Mouse (Mus musculus) neural tube, embryonic 11.5 days (tissue): ENCODE data around the gene Nr2c2ap. TPM values are rescaled to one million over a fixed set of nuclear protein-coding genes. Genes with fewer than 3 reads are reported as not detected.
A peak's percentile ranks its signal among the peaks of the same experiment; 100 is the strongest.

Source experiments
- ATAC-seq: fragments of 200-750 bp; cut with Nextera tagmentation; 2 replicates; pipeline ENCODE4 v1.8.0; 2017; ENCODE audit warnings: moderate number of reproducible peaks, mild to moderate bottlenecking, moderate TSS enrichment, moderate library complexity; ENCODE audit not compliant: insufficient read depth, low FRiP score, low TSS enrichment
- DNase-seq: peaks from one replicate; pipeline ENCODE4 v3.0.0-alpha.2; 2015; ENCODE audit warnings: low spot score
- H3K27ac ChIP-seq: fragments of 300-500 bp; sonication (generic); 2 replicates; pipeline ENCODE4 v1.5.1; 2014; ENCODE audit warnings: low read depth, mild to moderate bottlenecking, low read length
- H3K27me3 ChIP-seq: fragments of 300-500 bp; sonication (generic); 2 replicates; pipeline ENCODE4 v1.6.1; 2014; ENCODE audit warnings: mild to moderate bottlenecking, low read length, mixed read lengths; ENCODE audit not compliant: control insufficient read depth, insufficient read depth
- H3K36me3 ChIP-seq: fragments of 300-500 bp; sonication (generic); 2 replicates; pipeline ENCODE4 v1.6.1; 2014; ENCODE audit warnings: mild to moderate bottlenecking, low read length, moderate library complexity, mixed read lengths; ENCODE audit not compliant: control insufficient read depth, insufficient read depth
- H3K4me1 ChIP-seq: fragments of 300-500 bp; sonication (generic); 2 replicates; pipeline ENCODE4 v1.6.1; 2014; ENCODE audit warnings: low read length, mixed read lengths; ENCODE audit not compliant: control insufficient read depth, insufficient read depth
- H3K4me2 ChIP-seq: fragments of 300-500 bp; sonication (generic); 2 replicates; pipeline ENCODE4 v1.6.1; 2014; ENCODE audit warnings: low read depth, mild to moderate bottlenecking, moderate library complexity
- H3K4me3 ChIP-seq: fragments of 300-500 bp; sonication (generic); 2 replicates; pipeline ENCODE4 v1.5.1; 2014; ENCODE audit warnings: low read depth, low read length
- H3K9ac ChIP-seq: fragments of 300-500 bp; sonication (generic); 2 replicates; pipeline ENCODE4 v1.6.1; 2014; ENCODE audit warnings: mild to moderate bottlenecking, low read length
- H3K9me3 ChIP-seq: fragments of 300-500 bp; sonication (generic); 2 replicates; pipeline ENCODE4 v1.6.1; 2016; ENCODE audit warnings: low read length; ENCODE audit not compliant: control insufficient read depth
- WGBS: fragments of 180-500 bp; shearing (Covaris S2); extraction: QIAGEN DNeasy Blood & Tissue Kit; methylation state at CpG from one replicate; pipeline ENCODE4 v1.1.7; 2014; 5-methylcytosine and 5-hydroxymethylcytosine counted together
- polyA plus RNA-seq: library from polyadenylated mRNA; unstranded; fragments of >200 nt; fragmentation: Nextera tagmentation; extraction: Ambion mirVana; gene quantifications from 2 replicates; pipeline ENCODE4 v1.2.1, GENCODE M21; 2014

The Nr2c2ap gene
- polyA plus RNA-seq, 1 experiment from 2014 or later: 18.9 TPM

DNA sequence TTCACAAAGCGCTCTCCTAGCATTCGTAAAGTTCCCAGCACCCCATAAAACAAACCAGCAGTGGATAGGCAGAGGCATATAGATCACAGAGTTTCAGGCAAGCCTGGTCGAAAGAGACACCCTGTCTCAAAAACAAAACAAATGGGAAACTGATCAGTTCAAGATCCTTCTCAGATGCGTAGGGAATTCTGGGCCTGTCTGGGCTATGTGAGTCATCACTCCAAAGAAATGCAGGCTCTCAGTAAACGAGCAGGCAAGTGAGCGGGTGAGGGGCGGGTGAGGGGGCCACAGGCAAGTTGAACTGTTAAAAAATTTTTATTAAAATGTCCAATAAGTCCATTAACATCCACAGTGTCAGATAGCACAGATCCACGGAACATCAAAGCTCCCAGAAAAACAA, 38.3 kb upstream of the Nr2c2ap start:
- Histone ChIP-seq H3K27ac (no peak overlapping the region), H3K9me3 (no peaks in the 10 kb centered on the region), H3K4me3 (no peak overlapping the region), H3K4me1 (peaks cover 7% of the 10 kb centered on the region), H3K27me3 (peaks cover 18% of the 10 kb centered on the region), H3K4me2 (no peak overlapping the region), H3K9ac (no peak overlapping the region), H3K36me3 (peaks cover 7% of the 10 kb centered on the region)
- WGBS: 63% methylated on average over 8 of the region's 8 CpGs
- ATAC-seq (no peak), DNase-seq (no peak)

DNA sequence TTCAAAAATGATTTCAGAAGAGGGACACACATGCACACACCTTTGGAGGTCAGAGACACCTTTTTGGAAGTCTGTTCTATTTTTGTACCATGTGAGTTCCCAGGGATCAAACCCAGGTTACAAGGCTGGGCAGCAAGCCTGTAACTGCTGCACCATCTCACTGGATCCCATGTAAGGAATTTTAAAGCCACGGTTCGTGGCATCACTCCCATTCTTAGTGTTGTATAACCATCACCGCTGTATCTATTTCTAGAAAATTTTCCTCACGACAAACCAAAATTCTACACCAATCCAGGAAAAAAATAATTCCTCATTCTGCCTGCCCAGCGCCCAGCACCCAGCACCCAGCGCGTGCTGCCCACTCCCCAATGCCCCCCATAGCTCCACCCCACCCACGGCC, 31.9 kb upstream of the Nr2c2ap start:
- 74% methylated on average over 8 of the region's 8 CpGs for WGBS
- H3K27me3 ChIP-seq: no peaks in the 10 kb centered on the region
- no peaks in the 10 kb centered on the region for H3K9me3 ChIP-seq
- DNase-seq (no peak), ATAC-seq (no peak)
- no peak overlapping the region for H3K27ac ChIP-seq
- peaks cover 12% of the 10 kb centered on the region for H3K36me3 ChIP-seq
- H3K4me3 ChIP-seq: no peak overlapping the region
- H3K4me1 ChIP-seq: no peaks in the 10 kb centered on the region
- H3K4me2 ChIP-seq: no peak overlapping the region
- H3K9ac ChIP-seq: no peak overlapping the region

DNA sequence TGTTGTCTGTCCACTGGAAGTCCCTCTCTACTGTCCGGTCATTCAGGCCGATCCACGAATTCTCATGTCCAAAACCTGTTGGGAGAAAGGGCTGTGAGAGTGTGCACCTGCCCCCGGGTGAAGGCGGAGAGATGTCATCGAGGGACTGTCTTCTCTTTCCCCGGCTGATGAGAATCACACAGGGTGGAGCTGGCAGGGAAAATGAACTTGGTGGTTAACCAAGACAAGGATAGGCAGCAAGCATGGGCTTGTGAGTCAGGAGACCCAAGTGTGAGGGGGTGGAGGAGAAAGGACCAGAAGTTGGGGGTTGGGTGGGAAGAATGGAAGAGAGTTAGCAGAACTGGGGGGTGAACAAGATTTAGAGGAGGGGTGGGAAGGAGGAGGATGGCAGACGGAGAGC, 30.9 kb upstream of the Nr2c2ap start:
- Histone ChIP-seq H3K27me3 (no peaks in the 10 kb centered on the region), H3K27ac (no peak overlapping the region), H3K4me2 (no peak overlapping the region), H3K9ac (no peak overlapping the region), H3K4me3 (no peak overlapping the region), H3K9me3 (no peaks in the 10 kb centered on the region), H3K36me3 (peaks cover 12% of the 10 kb centered on the region), H3K4me1 (no peaks in the 10 kb centered on the region)
- no peak for DNase-seq
- no peak for ATAC-seq
- WGBS: 85% methylated on average over 8 of the region's 8 CpGs

DNA sequence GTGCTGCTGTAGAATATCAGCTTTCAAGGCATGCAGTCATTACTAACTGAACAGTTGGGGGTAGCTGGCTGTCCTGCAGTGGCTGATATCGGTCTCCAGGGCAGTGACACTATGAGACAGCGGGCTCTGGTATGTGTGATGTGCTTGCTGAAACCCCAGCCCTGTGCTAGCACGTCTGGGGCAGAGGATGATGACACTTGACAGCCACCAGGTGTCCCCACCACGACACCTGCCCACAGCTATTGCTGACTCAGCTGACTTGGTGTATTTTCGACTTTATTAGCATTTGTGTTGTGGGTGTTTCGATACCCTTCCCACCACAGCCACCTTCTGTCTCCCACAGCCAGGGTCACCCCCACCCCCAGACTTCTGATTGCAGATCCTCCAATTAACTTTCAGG, 26.6 kb upstream of the Nr2c2ap start:
- DNase-seq (no peak), ATAC-seq (0 out of 2 replicates have a peak, but pooled peaks have one; percentile 52)
- Histone ChIP-seq H3K27ac (no peak overlapping the region), H3K36me3 (peaks cover 2% of the 10 kb centered on the region; the same call in 1 of the 2 replicates), H3K4me2 (no peak overlapping the region), H3K9ac (no peak overlapping the region), H3K9me3 (no peaks in the 10 kb centered on the region), H3K4me3 (no peak overlapping the region), H3K4me1 (no peaks in the 10 kb centered on the region), H3K27me3 (peaks cover 2% of the 10 kb centered on the region; the same call in 1 of the 2 replicates)
- 23% methylated on average over 6 of the region's 6 CpGs for WGBS

DNA sequence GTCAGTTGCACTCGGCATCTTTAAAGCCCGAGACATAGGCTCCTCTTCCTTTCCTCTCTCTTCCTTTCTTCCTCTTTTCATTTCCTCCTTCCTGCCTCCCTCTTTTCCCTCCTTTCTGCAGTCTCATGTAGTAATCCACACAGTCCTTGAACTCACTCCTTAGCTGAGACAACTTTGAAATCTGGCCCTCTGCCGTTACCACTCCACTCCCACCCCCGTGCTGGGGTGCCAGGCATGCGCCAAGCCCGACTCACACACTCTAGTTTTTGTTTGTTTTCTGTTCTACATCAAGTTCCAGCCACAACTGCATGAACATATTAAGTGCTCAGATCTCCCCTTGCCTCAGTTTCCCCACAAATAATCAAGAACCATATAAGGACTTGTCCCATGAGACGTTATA, 26.2 kb upstream of the Nr2c2ap start:
- Histone ChIP-seq H3K36me3 (peaks cover 2% of the 10 kb centered on the region; the same call in 1 of the 2 replicates), H3K27ac (no peak overlapping the region), H3K9me3 (no peaks in the 10 kb centered on the region), H3K4me2 (no peak overlapping the region), H3K9ac (no peak overlapping the region), H3K27me3 (peaks cover 5% of the 10 kb centered on the region; the same call in 1 of the 2 replicates), H3K4me3 (no peak overlapping the region), H3K4me1 (no peaks in the 10 kb centered on the region)
- no peak for DNase-seq
- ATAC-seq: no peak
- 83% methylated on average over 7 of the region's 7 CpGs for WGBS

DNA sequence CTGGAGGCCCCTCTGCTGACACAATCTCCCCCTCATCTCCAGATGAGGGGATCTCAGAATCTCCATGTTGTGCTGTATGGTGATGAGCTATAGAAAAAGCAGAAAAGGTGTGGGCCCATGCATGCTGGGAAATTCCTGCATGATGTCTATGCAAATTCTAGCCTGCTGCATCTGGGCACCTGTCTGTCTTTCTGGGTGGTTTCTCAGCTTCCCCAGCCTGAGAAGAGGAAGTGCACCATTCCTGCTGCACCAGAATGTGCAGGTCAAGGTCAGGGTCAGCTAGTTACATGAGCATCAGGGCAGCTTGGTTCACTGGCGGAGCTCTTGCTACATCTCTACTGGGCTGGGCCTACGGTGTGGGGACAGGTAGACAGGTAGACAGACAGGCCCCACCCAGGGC, 20.7 kb upstream of the Nr2c2ap start:
- WGBS: 82% methylated on average over 2 of the region's 2 CpGs
- ATAC-seq (no peak), DNase-seq (no peak)
- peaks cover 59% of the 10 kb centered on the region for H3K27me3 ChIP-seq
- H3K9me3 ChIP-seq: no peaks in the 10 kb centered on the region
- no peak overlapping the region for H3K4me3 ChIP-seq
- no peak overlapping the region for H3K9ac ChIP-seq
- H3K36me3 ChIP-seq: peaks cover 4% of the 10 kb centered on the region; the same call in 1 of the 2 replicates
- peaks cover 2% of the 10 kb centered on the region; the same call in 1 of the 2 replicates for H3K4me1 ChIP-seq
- no peak overlapping the region for H3K27ac ChIP-seq
- H3K4me2 ChIP-seq: no peak overlapping the region

DNA sequence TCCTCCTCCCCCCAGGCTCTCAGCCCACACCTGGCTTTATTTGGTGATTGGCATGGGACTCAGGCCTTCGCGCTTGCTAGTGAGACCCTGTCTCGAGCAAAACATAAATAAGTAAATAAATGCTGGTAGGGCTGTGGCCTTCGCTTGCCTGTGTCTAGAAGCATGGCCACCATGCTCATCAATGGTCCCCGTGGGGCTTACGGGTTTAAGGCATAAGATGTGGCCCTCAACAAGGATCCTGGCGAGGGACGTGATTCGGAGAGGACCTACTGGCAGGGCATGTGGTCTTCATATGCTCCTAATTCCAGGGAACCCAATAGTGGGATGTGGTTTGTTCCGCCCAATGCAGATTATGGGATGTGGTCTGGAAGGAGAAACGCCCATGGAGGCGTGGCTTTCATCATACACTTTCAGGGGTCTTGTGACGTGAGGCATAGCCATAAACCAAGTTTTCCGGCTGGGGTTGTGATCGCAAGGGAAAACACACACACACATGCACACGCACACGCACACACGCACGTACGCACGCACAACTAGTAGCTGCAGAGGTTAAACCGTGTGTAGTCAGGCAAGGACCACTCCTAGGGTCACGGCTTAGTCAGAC, 19.8 kb upstream of the Nr2c2ap start:
- WGBS: 48% methylated on average over 23 of the region's 23 CpGs
- H3K4me2 ChIP-seq: no peak overlapping the region
- no peak for DNase-seq

DNA sequence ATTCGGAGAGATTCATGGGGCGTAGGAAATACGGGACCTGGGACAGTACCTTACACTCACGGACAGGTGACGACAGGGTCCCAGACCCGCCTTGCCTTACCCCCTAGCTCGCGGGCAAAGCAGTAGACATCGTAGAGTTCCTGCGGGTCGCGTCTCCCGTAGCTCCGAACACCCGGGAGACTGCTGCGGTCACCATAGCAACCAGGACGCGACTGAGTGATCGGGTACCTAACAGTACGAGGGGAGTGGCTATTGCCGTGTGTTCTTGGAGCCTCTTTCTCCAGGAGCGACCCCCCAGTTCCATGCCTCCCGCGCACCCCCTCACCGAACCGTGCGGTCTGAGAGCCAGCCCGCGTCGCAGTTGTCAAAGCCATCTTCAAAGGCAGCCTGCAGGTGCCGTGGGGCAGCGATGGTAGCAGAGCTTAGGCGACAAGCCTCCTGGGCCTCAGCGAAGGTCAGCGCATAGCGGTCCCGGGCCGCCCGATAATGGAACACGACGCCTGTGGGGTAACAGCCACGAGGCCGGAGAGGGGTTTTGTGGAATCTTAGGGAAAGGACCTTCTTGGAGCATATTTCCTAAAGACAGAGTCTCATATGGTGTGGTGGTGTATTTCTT, 18.6 kb upstream of the Nr2c2ap start:
- Histone ChIP-seq H3K9me3 (no peaks in the 10 kb centered on the region), H3K9ac (no peak overlapping the region), H3K27ac (no peak overlapping the region), H3K4me3 (no peak overlapping the region), H3K4me1 (peaks cover 2% of the 10 kb centered on the region; the same call in 1 of the 2 replicates), H3K27me3 (peaks cover 60% of the 10 kb centered on the region), H3K4me2 (no peak overlapping the region), H3K36me3 (peaks cover 4% of the 10 kb centered on the region; the same call in 1 of the 2 replicates)
- 6% methylated on average over 43 of the region's 43 CpGs for WGBS
- peak; percentile 38 for DNase-seq
- ATAC-seq: no peak

More for the DNA sequence above, 19.8 kb upstream of the Nr2c2ap start:
- H3K9me3 ChIP-seq: no peaks in the 10 kb centered on the region
- peaks cover 60% of the 10 kb centered on the region for H3K27me3 ChIP-seq
- peaks cover 4% of the 10 kb centered on the region; the same call in 1 of the 2 replicates for H3K36me3 ChIP-seq
- H3K9ac ChIP-seq: no peak overlapping the region
- ATAC-seq: peak; percentile 26; the same call in 1 of the 2 replicates
- H3K4me3 ChIP-seq: no peak overlapping the region
- H3K27ac ChIP-seq: no peak overlapping the region
- H3K4me1 ChIP-seq: peaks cover 2% of the 10 kb centered on the region; the same call in 1 of the 2 replicates

DNA sequence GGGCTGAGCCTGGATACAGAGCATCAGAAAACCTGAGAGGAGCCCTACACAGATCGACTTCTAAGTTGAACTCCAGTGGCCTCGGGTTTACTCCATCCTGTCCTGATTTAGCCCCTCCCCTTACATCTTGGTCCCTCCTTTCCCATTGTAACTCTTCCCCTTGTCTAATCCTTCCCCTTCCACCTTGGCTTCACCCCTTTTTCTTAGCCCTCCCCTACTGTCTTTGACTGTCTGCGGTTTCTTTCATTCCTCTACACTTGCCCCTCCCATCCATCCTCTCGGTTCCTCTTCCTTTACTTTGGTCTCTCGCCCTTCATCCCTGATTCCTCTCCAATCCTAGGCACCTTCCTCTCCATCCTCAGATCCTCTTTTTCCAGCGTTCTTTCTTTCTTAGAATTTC, 16.6 kb upstream of the Nr2c2ap start:
- Histone ChIP-seq H3K9me3 (no peaks in the 10 kb centered on the region), H3K27me3 (peaks cover 61% of the 10 kb centered on the region), H3K27ac (no peak overlapping the region), H3K36me3 (peaks cover 2% of the 10 kb centered on the region; the same call in 1 of the 2 replicates), H3K4me1 (peaks cover 6% of the 10 kb centered on the region; the same call in 1 of the 2 replicates), H3K9ac (no peak overlapping the region), H3K4me3 (no peak overlapping the region), H3K4me2 (no peak overlapping the region)
- WGBS: 25% methylated on average over 6 of the region's 6 CpGs
- DNase-seq (no peak), ATAC-seq (no peak)
